Mouse (Mus musculus): ENCODE results near the gene Lrrc63. TPM values are rescaled to one million over a fixed set of nuclear protein-coding genes. Genes with fewer than 3 reads are reported as not detected.
"Not testable (repeated sequence)": the region's sequence is repeated elsewhere in the genome, so short reads cannot be mapped to it uniquely, and the experiment has no call there.

Lrrc63 gene
- polyA plus RNA-seq, 1 experiment from 2014 or later: 0.15 TPM

- ATAC-seq (ENCODE audit: insufficient read depth, low FRiP score, low TSS enrichment) (no peak), DNase-seq (ENCODE audit: low spot score) (no peak)
- no peak overlapping the region for H3K27ac ChIP-seq (ENCODE audit: low read depth, low read length)
- H3K9me3 ChIP-seq (ENCODE audit: control insufficient read depth, low read length): no peaks in the 10 kb centered on the region
- H3K9ac ChIP-seq (ENCODE audit: low read length): no peak overlapping the region
- H3K4me1 ChIP-seq (ENCODE audit: control insufficient read depth, insufficient read depth, low read length): no peaks in the 10 kb centered on the region
- no peaks in the 10 kb centered on the region for H3K36me3 ChIP-seq (ENCODE audit: control insufficient read depth, insufficient read depth, low read length)
- 63% methylated on average over 2 of the region's 2 CpGs for WGBS
- no peak overlapping the region for H3K4me2 ChIP-seq (ENCODE audit: low read depth)
- H3K4me3 ChIP-seq (ENCODE audit: low read depth, low read length): no peak overlapping the region
- no peaks in the 10 kb centered on the region for H3K27me3 ChIP-seq (ENCODE audit: control insufficient read depth, insufficient read depth, low read length)
Measured at GRCm38 (mm10) chr14:75150653-75151052, 20.0 kb upstream of the Lrrc63 start.

GRCm38 (mm10) chr14:75148229-75148628 is 17.5 kb upstream of the Lrrc63 start:
- H3K4me1 ChIP-seq (ENCODE audit: control insufficient read depth, insufficient read depth, low read length): no peaks in the 10 kb centered on the region
- H3K9me3 ChIP-seq (ENCODE audit: control insufficient read depth, low read length): no peaks in the 10 kb centered on the region
- no peak overlapping the region for H3K9ac ChIP-seq (ENCODE audit: low read length)
- H3K4me3 ChIP-seq (ENCODE audit: low read depth, low read length): no peak overlapping the region
- H3K27me3 ChIP-seq (ENCODE audit: control insufficient read depth, insufficient read depth, low read length): no peaks in the 10 kb centered on the region
- H3K27ac ChIP-seq (ENCODE audit: low read depth, low read length): no peak overlapping the region
- DNase-seq (ENCODE audit: low spot score) (no peak), ATAC-seq (ENCODE audit: insufficient read depth, low FRiP score, low TSS enrichment) (no peak)
- no peaks in the 10 kb centered on the region for H3K36me3 ChIP-seq (ENCODE audit: control insufficient read depth, insufficient read depth, low read length)
- WGBS: 87% methylated on average over 9 of the region's 9 CpGs
- H3K4me2 ChIP-seq (ENCODE audit: low read depth): no peak overlapping the region

DNA sequence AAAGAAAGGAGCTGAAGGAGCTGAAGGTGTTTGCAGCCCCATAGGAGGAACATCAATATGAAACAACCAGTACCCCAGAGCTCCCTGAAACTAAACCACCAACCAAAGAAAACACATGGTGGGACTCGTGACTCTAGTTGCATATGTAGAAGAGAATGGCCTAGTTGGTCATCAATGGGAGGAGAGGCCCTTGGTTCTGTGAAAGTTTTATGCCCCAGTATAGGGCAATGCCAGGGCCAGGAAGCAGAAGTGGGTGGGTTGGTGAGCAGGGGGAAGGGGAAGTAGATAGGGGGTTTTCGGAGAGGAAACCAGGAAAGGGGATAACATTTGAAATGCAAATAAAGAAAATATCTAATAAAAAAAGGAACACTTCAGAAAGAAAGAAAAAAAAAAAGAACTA is 17.0 kb upstream of the Lrrc63 start:
- H3K4me2 ChIP-seq (ENCODE audit: low read depth); ATAC-seq (ENCODE audit: insufficient read depth, low FRiP score, low TSS enrichment); H3K9ac ChIP-seq (ENCODE audit: low read length); H3K27me3 ChIP-seq (ENCODE audit: control insufficient read depth, insufficient read depth, low read length); H3K36me3 ChIP-seq (ENCODE audit: control insufficient read depth, insufficient read depth, low read length); H3K4me1 ChIP-seq (ENCODE audit: control insufficient read depth, insufficient read depth, low read length); DNase-seq (ENCODE audit: low spot score); H3K27ac ChIP-seq (ENCODE audit: low read depth, low read length); H3K4me3 ChIP-seq (ENCODE audit: low read depth, low read length); H3K9me3 ChIP-seq (ENCODE audit: control insufficient read depth, low read length): not testable (repeated sequence)
- WGBS: 82% methylated on average over 2 of the region's 2 CpGs

GRCm38 (mm10) chr14:75139225-75139624 is 8.5 kb upstream of the Lrrc63 start:
- WGBS: 91% methylated on average over 2 of the region's 2 CpGs
- H3K9ac ChIP-seq (ENCODE audit: low read length): no peak overlapping the region
- H3K27me3 ChIP-seq (ENCODE audit: control insufficient read depth, insufficient read depth, low read length): no peaks in the 10 kb centered on the region
- no peak overlapping the region for H3K4me2 ChIP-seq (ENCODE audit: low read depth)
- H3K27ac ChIP-seq (ENCODE audit: low read depth, low read length): no peak overlapping the region
- H3K4me1 ChIP-seq (ENCODE audit: control insufficient read depth, insufficient read depth, low read length): no peaks in the 10 kb centered on the region
- ATAC-seq (ENCODE audit: insufficient read depth, low FRiP score, low TSS enrichment): no peak
- no peak for DNase-seq (ENCODE audit: low spot score)
- H3K36me3 ChIP-seq (ENCODE audit: control insufficient read depth, insufficient read depth, low read length): no peaks in the 10 kb centered on the region
- H3K9me3 ChIP-seq (ENCODE audit: control insufficient read depth, low read length): no peaks in the 10 kb centered on the region
- H3K4me3 ChIP-seq (ENCODE audit: low read depth, low read length): no peak overlapping the region

DNA sequence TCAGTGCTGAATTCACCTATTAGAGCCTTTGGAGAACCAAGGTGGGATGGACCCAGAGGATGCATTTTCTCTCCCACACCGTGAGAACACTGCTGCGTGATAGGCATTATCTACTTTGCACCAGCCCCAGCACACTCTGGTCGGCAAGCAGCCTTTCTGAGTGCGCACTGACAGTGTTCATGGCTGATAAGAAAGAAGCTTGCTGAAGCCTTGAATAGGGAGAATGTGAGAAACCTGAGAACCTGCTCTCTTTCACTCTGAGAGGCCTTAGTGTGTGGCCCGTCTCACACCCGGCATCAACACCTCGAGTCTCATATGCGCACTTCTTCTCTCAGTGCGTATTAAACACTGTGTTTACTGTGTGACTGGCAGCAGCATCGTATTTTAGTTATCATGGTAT is 7.8 kb upstream of the Lrrc63 start:
- Histone ChIP-seq H3K27me3 (ENCODE audit: control insufficient read depth, insufficient read depth, low read length) (no peaks in the 10 kb centered on the region), H3K4me1 (ENCODE audit: control insufficient read depth, insufficient read depth, low read length) (no peaks in the 10 kb centered on the region), H3K9me3 (ENCODE audit: control insufficient read depth, low read length) (no peaks in the 10 kb centered on the region), H3K4me3 (ENCODE audit: low read depth, low read length) (no peak overlapping the region), H3K4me2 (ENCODE audit: low read depth) (no peak overlapping the region), H3K36me3 (ENCODE audit: control insufficient read depth, insufficient read depth, low read length) (no peaks in the 10 kb centered on the region), H3K27ac (ENCODE audit: low read depth, low read length) (no peak overlapping the region), H3K9ac (ENCODE audit: low read length) (no peak overlapping the region)
- WGBS: 89% methylated on average over 10 of the region's 10 CpGs
- DNase-seq (ENCODE audit: low spot score) (no peak), ATAC-seq (ENCODE audit: insufficient read depth, low FRiP score, low TSS enrichment) (no peak)

GRCm38 (mm10) chr14:75136119-75136966 is 5.7 kb upstream of the Lrrc63 start:
- 83% methylated on average over 25 of the region's 25 CpGs for WGBS
- H3K4me2 ChIP-seq (ENCODE audit: low read depth): no peak overlapping the region
- DNase-seq (ENCODE audit: low spot score) (no peak), ATAC-seq (ENCODE audit: insufficient read depth, low FRiP score, low TSS enrichment) (no peak)
- no peak overlapping the region for H3K9ac ChIP-seq (ENCODE audit: low read length)
- H3K9me3 ChIP-seq (ENCODE audit: control insufficient read depth, low read length): no peaks in the 10 kb centered on the region
- no peaks in the 10 kb centered on the region for H3K27me3 ChIP-seq (ENCODE audit: control insufficient read depth, insufficient read depth, low read length)
- no peaks in the 10 kb centered on the region for H3K36me3 ChIP-seq (ENCODE audit: control insufficient read depth, insufficient read depth, low read length)
- H3K4me3 ChIP-seq (ENCODE audit: low read depth, low read length): no peak overlapping the region
- H3K27ac ChIP-seq (ENCODE audit: low read depth, low read length): no peak overlapping the region
- H3K4me1 ChIP-seq (ENCODE audit: control insufficient read depth, insufficient read depth, low read length): no peaks in the 10 kb centered on the region

GRCm38 (mm10) chr14:75131324-75131935 is 749 bp upstream of the Lrrc63 start:
- 4% methylated on average over 12 of the region's 12 CpGs for WGBS
- H3K9me3 ChIP-seq (ENCODE audit: control insufficient read depth, low read length): no peaks in the 10 kb centered on the region
- H3K4me2 ChIP-seq (ENCODE audit: low read depth): peak overlapping the region; percentile 54
- no peak overlapping the region for H3K27ac ChIP-seq (ENCODE audit: low read depth, low read length)
- H3K4me1 ChIP-seq (ENCODE audit: control insufficient read depth, insufficient read depth, low read length): no peaks in the 10 kb centered on the region
- ATAC-seq (ENCODE audit: insufficient read depth, low FRiP score, low TSS enrichment) (no peak), DNase-seq (ENCODE audit: low spot score) (no peak)
- H3K36me3 ChIP-seq (ENCODE audit: control insufficient read depth, insufficient read depth, low read length): no peaks in the 10 kb centered on the region
- no peaks in the 10 kb centered on the region for H3K27me3 ChIP-seq (ENCODE audit: control insufficient read depth, insufficient read depth, low read length)
- H3K4me3 ChIP-seq (ENCODE audit: low read depth, low read length): peak overlapping the region; percentile 39
- H3K9ac ChIP-seq (ENCODE audit: low read length): no peak overlapping the region

- Histone ChIP-seq H3K4me2 (ENCODE audit: low read depth) (no peak overlapping the region), H3K36me3 (ENCODE audit: control insufficient read depth, insufficient read depth, low read length) (no peaks in the 10 kb centered on the region), H3K9me3 (ENCODE audit: control insufficient read depth, low read length) (no peaks in the 10 kb centered on the region), H3K4me3 (ENCODE audit: low read depth, low read length) (no peak overlapping the region), H3K9ac (ENCODE audit: low read length) (no peak overlapping the region), H3K27ac (ENCODE audit: low read depth, low read length) (no peak overlapping the region), H3K27me3 (ENCODE audit: control insufficient read depth, insufficient read depth, low read length) (no peaks in the 10 kb centered on the region), H3K4me1 (ENCODE audit: control insufficient read depth, insufficient read depth, low read length) (no peaks in the 10 kb centered on the region)
- DNase-seq (ENCODE audit: low spot score) (no peak), ATAC-seq (ENCODE audit: insufficient read depth, low FRiP score, low TSS enrichment) (no peak)
- 89% methylated on average over 8 of the region's 8 CpGs for WGBS
Measured at GRCm38 (mm10) chr14:75121658-75122057, 9.0 kb downstream of the Lrrc63 start.

GRCm38 (mm10) chr14:75102956-75103355 is 27.7 kb downstream of the Lrrc63 start:
- DNase-seq (ENCODE audit: low spot score): no peak
- no peaks in the 10 kb centered on the region for H3K9me3 ChIP-seq (ENCODE audit: control insufficient read depth, low read length)
- no peak overlapping the region for H3K9ac ChIP-seq (ENCODE audit: low read length)
- WGBS: 94% methylated on average over 5 of the region's 5 CpGs
- no peak overlapping the region for H3K4me2 ChIP-seq (ENCODE audit: low read depth)
- H3K27ac ChIP-seq (ENCODE audit: low read depth, low read length): no peak overlapping the region
- ATAC-seq (ENCODE audit: insufficient read depth, low FRiP score, low TSS enrichment): no peak
- no peaks in the 10 kb centered on the region for H3K4me1 ChIP-seq (ENCODE audit: control insufficient read depth, insufficient read depth, low read length)
- no peaks in the 10 kb centered on the region for H3K36me3 ChIP-seq (ENCODE audit: control insufficient read depth, insufficient read depth, low read length)
- no peaks in the 10 kb centered on the region for H3K27me3 ChIP-seq (ENCODE audit: control insufficient read depth, insufficient read depth, low read length)
- H3K4me3 ChIP-seq (ENCODE audit: low read depth, low read length): no peak overlapping the region

Data from neural tube, embryonic 11.5 days (tissue).